Mouse (Mus musculus) liver, adult (tissue): Measurements from ENCODE around the gene Bahcc1.
A peak's percentile ranks its signal among the peaks of the same experiment; 100 is the strongest.

Experiments
- GATA4 ChIP-seq: IDR thresholded peaks from 2 replicates; pipeline ENCODE4 v1.6.1; 2014; ENCODE audit warnings: mild to moderate bottlenecking, low read length; ENCODE audit not compliant: insufficient replicate concordance

Bahcc1 gene

GRCm38 (mm10) chr11:120242726-120243530 is 10.2 kb downstream of the Bahcc1 start:
- no peak for TF ChIP-seq GATA4

- TF ChIP-seq GATA4, result no peak
Measured at GRCm38 (mm10) chr11:120243531-120243820, 10.7 kb downstream of the Bahcc1 start.

GRCm38 (mm10) chr11:120248160-120248793 is 15.5 kb downstream of the Bahcc1 start:
- peak; percentile 32; the same call in 1 of the 2 replicates for TF ChIP-seq GATA4

GRCm38 (mm10) chr11:120248899-120249298 is 16.2 kb downstream of the Bahcc1 start:
- no peak for TF ChIP-seq GATA4

- no peak for TF ChIP-seq GATA4
Measured at GRCm38 (mm10) chr11:120250991-120251949, 18.5 kb downstream of the Bahcc1 start.

- TF ChIP-seq GATA4, result no peak
Measured at GRCm38 (mm10) chr11:120251950-120252308, 19.2 kb downstream of the Bahcc1 start.

- TF ChIP-seq GATA4, result no peak
Measured at GRCm38 (mm10) chr11:120252398-120252797, 19.7 kb downstream of the Bahcc1 start.

- TF ChIP-seq GATA4, result no peak
Measured at GRCm38 (mm10) chr11:120252843-120253645, 20.3 kb downstream of the Bahcc1 start.

GRCm38 (mm10) chr11:120253646-120254315 is 21.0 kb downstream of the Bahcc1 start:
- TF ChIP-seq GATA4, result no peak

GRCm38 (mm10) chr11:120254420-120254819 is 21.7 kb downstream of the Bahcc1 start:
- TF ChIP-seq GATA4, result no peak

- no peak; the same call in 1 of the 2 replicates for TF ChIP-seq GATA4
Measured at GRCm38 (mm10) chr11:120255038-120255437, 22.3 kb downstream of the Bahcc1 start.

GRCm38 (mm10) chr11:120255499-120255898 is 22.8 kb downstream of the Bahcc1 start:
- TF ChIP-seq GATA4, result no peak

- TF ChIP-seq GATA4, result no peak
Measured at GRCm38 (mm10) chr11:120256108-120256507, 23.4 kb downstream of the Bahcc1 start.

- no peak for TF ChIP-seq GATA4
Measured at GRCm38 (mm10) chr11:120256543-120256942, 23.8 kb downstream of the Bahcc1 start.
